Mouse (Mus musculus) midbrain, postnatal 0 days (tissue): ENCODE measurements around the gene Fam13a. TPM values are rescaled to one million over a fixed set of nuclear protein-coding genes. Genes with fewer than 3 reads are reported as not detected.

Experiments
- ATAC-seq: fragments of 200-750 bp; cut with Nextera tagmentation; 2 replicates; pipeline ENCODE4 v1.8.0; 2017; ENCODE audit warnings: moderate number of reproducible peaks, mild to moderate bottlenecking, moderate TSS enrichment, moderate library complexity; ENCODE audit not compliant: low FRiP score
- DNase-seq: peaks from one replicate; pipeline ENCODE4 v3.0.0-alpha.2; 2015; ENCODE audit warnings: low spot score
- H3K27ac ChIP-seq: fragments of 300-500 bp; sonication (generic); 2 replicates; pipeline ENCODE4 v1.5.1; 2014; ENCODE audit warnings: low read depth, mild to moderate bottlenecking, low read length, mixed read lengths
- H3K27me3 ChIP-seq: fragments of 300-500 bp; sonication (generic); 2 replicates; pipeline ENCODE4 v1.6.1; 2014; ENCODE audit warnings: low read length, control low read depth, mixed read lengths; ENCODE audit not compliant: insufficient read depth
- H3K36me3 ChIP-seq: fragments of 300-500 bp; sonication (generic); 2 replicates; pipeline ENCODE4 v1.6.1; 2014; ENCODE audit warnings: low read length, control low read depth, mixed read lengths; ENCODE audit not compliant: insufficient read depth
- H3K4me1 ChIP-seq: fragments of 300-500 bp; sonication (generic); 2 replicates; pipeline ENCODE4 v1.6.1; 2014; ENCODE audit warnings: mild to moderate bottlenecking, control low read depth, antibody characterized with exemption, low read length, mixed read lengths; ENCODE audit not compliant: insufficient read depth
- H3K4me2 ChIP-seq: fragments of 300-500 bp; sonication (generic); 2 replicates; pipeline ENCODE4 v1.6.1; 2014; ENCODE audit warnings: low read depth, mild to moderate bottlenecking, low read length, mixed read lengths; ENCODE audit not compliant: poor library complexity, severe bottlenecking
- H3K4me3 ChIP-seq: fragments of 300-500 bp; sonication (generic); 2 replicates; pipeline ENCODE4 v1.5.1; 2014; ENCODE audit warnings: low read depth, mild to moderate bottlenecking, low read length, moderate library complexity
- H3K9ac ChIP-seq: fragments of 300-500 bp; sonication (generic); replicated peaks from 2 replicates; pipeline ENCODE4 v1.6.1; 2014; ENCODE audit warnings: mild to moderate bottlenecking, low read length, moderate library complexity, mixed read lengths; ENCODE audit not compliant: poor library complexity, severe bottlenecking
- H3K9me3 ChIP-seq: fragments of 300-500 bp; sonication (generic); 2 replicates; pipeline ENCODE4 v1.6.1; 2016; ENCODE audit warnings: low read length, control low read depth
- CTCF ChIP-seq: IDR thresholded peaks from 2 replicates; pipeline ENCODE4 v1.5.1; 2016; ENCODE audit warnings: antibody characterized with exemption, mild to moderate bottlenecking
- WGBS: fragments of 180-500 bp; shearing (Covaris S2); extraction: QIAGEN DNeasy Blood & Tissue Kit; methylation state at CpG from one replicate; pipeline ENCODE4 v1.1.7; 2014; 5-methylcytosine and 5-hydroxymethylcytosine counted together
- polyA plus RNA-seq: library from polyadenylated mRNA; unstranded; fragments of >200 nt; fragmentation: Nextera tagmentation; extraction: Ambion mirVana; gene quantifications from 2 replicates; pipeline ENCODE4 v1.2.1, GENCODE M21; 2015
- total RNA-seq: library from RNA; depleted of rRNA; stranded (reverse); fragments of >200 nt; gene quantifications from 2 replicates; pipeline ENCODE4 v1.2.3, GENCODE M21; 2014

Fam13a gene
- total and polyA plus RNA-seq, 2 experiments from 2014 or later: 3.6 to 13.7 TPM

- WGBS: 81% methylated on average over 2 of the region's 2 CpGs
- Histone ChIP-seq H3K9me3 (no peaks in the 10 kb centered on the region), H3K4me1 (no peaks in the 10 kb centered on the region), H3K36me3 (no peaks in the 10 kb centered on the region), H3K9ac (no peak overlapping the region), H3K27ac (no peak overlapping the region), H3K27me3 (no peaks in the 10 kb centered on the region), H3K4me3 (no peak overlapping the region), H3K4me2 (no peak overlapping the region)
- TF ChIP-seq CTCF: no peak
- ATAC-seq (no peak), DNase-seq (no peak)
Measured at GRCm38 (mm10) chr6:59014760-59015159, 9.6 kb downstream of the Fam13a start.

- Histone ChIP-seq H3K27ac (no peak overlapping the region), H3K4me2 (no peak overlapping the region), H3K4me1 (no peaks in the 10 kb centered on the region), H3K27me3 (no peaks in the 10 kb centered on the region), H3K9me3 (no peaks in the 10 kb centered on the region), H3K4me3 (no peak overlapping the region), H3K36me3 (no peaks in the 10 kb centered on the region), H3K9ac (no peak overlapping the region)
- TF ChIP-seq CTCF: no peak
- no peak for ATAC-seq
- 72% methylated on average over 8 of the region's 8 CpGs for WGBS
- peak; percentile 3 for DNase-seq
Measured at GRCm38 (mm10) chr6:59014088-59014759, 10.1 kb downstream of the Fam13a start.

GRCm38 (mm10) chr6:59010792-59011191 is 13.6 kb downstream of the Fam13a start:
- Histone ChIP-seq H3K4me3 (no peak overlapping the region), H3K9me3 (no peaks in the 10 kb centered on the region), H3K4me1 (no peaks in the 10 kb centered on the region), H3K27ac (no peak overlapping the region), H3K9ac (no peak overlapping the region), H3K27me3 (no peaks in the 10 kb centered on the region), H3K4me2 (no peak overlapping the region), H3K36me3 (no peaks in the 10 kb centered on the region)
- DNase-seq: no peak
- 94% methylated on average over 3 of the region's 3 CpGs for WGBS
- ATAC-seq: no peak
- TF ChIP-seq CTCF: no peak

- Histone ChIP-seq H3K27me3 (no peaks in the 10 kb centered on the region), H3K4me3 (no peak overlapping the region), H3K9ac (no peak overlapping the region), H3K4me2 (no peak overlapping the region), H3K27ac (no peak overlapping the region), H3K4me1 (no peaks in the 10 kb centered on the region), H3K9me3 (no peaks in the 10 kb centered on the region), H3K36me3 (no peaks in the 10 kb centered on the region)
- TF ChIP-seq CTCF: no peak
- no peak for ATAC-seq
- no peak for DNase-seq
- 95% methylated on average over 5 of the region's 5 CpGs for WGBS
Measured at GRCm38 (mm10) chr6:59004630-59005029, 19.7 kb downstream of the Fam13a start.

GRCm38 (mm10) chr6:58999044-58999453 is 25.3 kb downstream of the Fam13a start:
- 35% methylated on average over 4 of the region's 4 CpGs for WGBS
- Histone ChIP-seq H3K4me2 (no peak overlapping the region), H3K9me3 (no peaks in the 10 kb centered on the region), H3K4me3 (no peak overlapping the region), H3K27me3 (no peaks in the 10 kb centered on the region), H3K27ac (no peak overlapping the region), H3K4me1 (no peaks in the 10 kb centered on the region), H3K36me3 (no peaks in the 10 kb centered on the region), H3K9ac (no peak overlapping the region)
- no peak for TF ChIP-seq CTCF
- no peak for ATAC-seq
- DNase-seq: peak; percentile 41

- no peaks in the 10 kb centered on the region for H3K27me3 ChIP-seq
- H3K4me3 ChIP-seq: no peak overlapping the region
- H3K9ac ChIP-seq: no peak overlapping the region
- no peaks in the 10 kb centered on the region for H3K36me3 ChIP-seq
- TF ChIP-seq CTCF: no peak
- H3K4me1 ChIP-seq: no peaks in the 10 kb centered on the region
- H3K27ac ChIP-seq: no peak overlapping the region
- H3K9me3 ChIP-seq: no peaks in the 10 kb centered on the region
- 65% methylated on average over 4 of the region's 4 CpGs for whole genome bisulfite sequencing
- ATAC-seq: no peak
- no peak overlapping the region for H3K4me2 ChIP-seq
- no peak for DNase-seq
Measured at GRCm38 (mm10) chr6:58998528-58998927, 25.8 kb downstream of the Fam13a start.
